Mouse (Mus musculus) forebrain, embryonic 13.5 days (tissue): ENCODE data around the gene Rhox3a2. TPM values are rescaled to one million over a fixed set of nuclear protein-coding genes. Genes with fewer than 3 reads are reported as not detected.
"Not testable (repeated sequence)": the region's sequence is repeated elsewhere in the genome, so short reads cannot be mapped to it uniquely, and the experiment has no call there.

Experiments
- ATAC-seq: fragments of 200-750 bp; cut with Nextera tagmentation; 2 replicates; pipeline ENCODE4 v1.8.0; 2017
- H3K27ac ChIP-seq: fragments of 300-500 bp; sonication (generic); 2 replicates; pipeline ENCODE4 v1.5.1; 2015; ENCODE audit warnings: inconsistent platforms, mild to moderate bottlenecking, moderate library complexity
- H3K27me3 ChIP-seq: fragments of 300-500 bp; sonication (generic); 2 replicates; pipeline ENCODE4 v1.6.1; 2015; ENCODE audit warnings: mild to moderate bottlenecking, inconsistent platforms
- H3K36me3 ChIP-seq: fragments of 300-500 bp; sonication (generic); 2 replicates; pipeline ENCODE4 v1.6.1; 2015; ENCODE audit warnings: mild to moderate bottlenecking, inconsistent platforms; ENCODE audit not compliant: poor library complexity, severe bottlenecking
- H3K4me1 ChIP-seq: fragments of 300-500 bp; sonication (generic); 2 replicates; pipeline ENCODE4 v1.6.1; 2015; ENCODE audit warnings: inconsistent platforms
- H3K4me2 ChIP-seq: fragments of 300-500 bp; sonication (generic); 2 replicates; pipeline ENCODE4 v1.6.1; 2015; ENCODE audit warnings: inconsistent platforms, mild to moderate bottlenecking, moderate library complexity
- H3K4me3 ChIP-seq: fragments of 300-500 bp; sonication (generic); 2 replicates; pipeline ENCODE4 v1.5.1; 2015; ENCODE audit warnings: mild to moderate bottlenecking, inconsistent platforms
- H3K9ac ChIP-seq: fragments of 300-500 bp; sonication (generic); 2 replicates; pipeline ENCODE4 v1.6.1; 2015; ENCODE audit warnings: mild to moderate bottlenecking, inconsistent platforms
- H3K9me3 ChIP-seq: fragments of 300-500 bp; sonication (generic); replicated peaks from 2 replicates; pipeline ENCODE4 v1.6.1; 2016; ENCODE audit warnings: inconsistent platforms
- WGBS: fragments of 180-500 bp; shearing (Covaris S2); methylation state at CpG from one replicate; pipeline ENCODE4 v1.1.7; 2015; 5-methylcytosine and 5-hydroxymethylcytosine counted together
- polyA plus RNA-seq: library from polyadenylated mRNA; unstranded; fragments of >200 nt; fragmentation: Nextera tagmentation; extraction: Ambion mirVana; gene quantifications from 2 replicates; pipeline ENCODE4 v1.2.1, GENCODE M21; 2015

Rhox3a2 gene
- polyA plus RNA-seq: not detected in 2 replicates

- not testable (repeated sequence) for ATAC-seq, H3K4me2 ChIP-seq, H3K4me3 ChIP-seq, H3K9me3 ChIP-seq, H3K9ac ChIP-seq, H3K36me3 ChIP-seq, H3K27me3 ChIP-seq, H3K4me1 ChIP-seq, H3K27ac ChIP-seq
- WGBS: no CpG with 5 or more reads among the region's 1 CpGs
Measured at GRCm38 (mm10) chrX:37379728-37380127, at the start of gene Rhox3a2. Gene Rhox3a2, plus strand, starts transcription at chrX:37380028.

DNA sequence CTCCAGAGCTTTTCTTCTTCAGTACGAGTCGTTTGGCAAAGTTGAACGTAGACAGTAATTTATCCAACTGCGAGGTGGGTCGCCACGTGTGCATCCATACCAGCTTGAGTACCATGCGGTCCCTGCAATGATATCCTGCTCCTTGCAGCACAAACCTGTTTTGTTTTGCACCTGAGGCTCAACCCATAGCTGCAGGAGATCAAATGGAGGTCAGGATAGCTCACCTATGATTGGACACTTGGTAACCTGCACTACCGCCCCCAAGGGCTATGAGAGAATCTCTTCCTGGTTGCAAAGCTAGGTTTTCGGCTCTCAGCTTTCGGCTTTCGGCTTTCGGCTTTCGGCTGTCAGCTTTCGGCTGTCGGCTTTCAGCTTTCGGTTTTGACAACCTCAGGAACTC lies 10.7 kb downstream of the Rhox3a2 start, which contains the start of gene Rhox4a2:
Gene Rhox4a2 (plus strand): TSS at position 301 of the 400 bp plus-strand sequence.
- H3K4me1 ChIP-seq, ATAC-seq, H3K9me3 ChIP-seq, H3K4me2 ChIP-seq, H3K4me3 ChIP-seq, H3K27me3 ChIP-seq, H3K27ac ChIP-seq, H3K36me3 ChIP-seq, H3K9ac ChIP-seq: not testable (repeated sequence)
- WGBS: 96% methylated on average over 9 of the region's 16 CpGs

- H3K27me3 ChIP-seq, ATAC-seq, H3K4me3 ChIP-seq, H3K9ac ChIP-seq, H3K27ac ChIP-seq, H3K9me3 ChIP-seq, H3K4me2 ChIP-seq, H3K36me3 ChIP-seq, H3K4me1 ChIP-seq: not testable (repeated sequence)
- no CpG with 5 or more reads among the region's 9 CpGs for WGBS
Measured at GRCm38 (mm10) chrX:37411767-37412166, 31.9 kb downstream of the Rhox3a2 start, which contains the start of gene Rhox2b. Gene Rhox2b, plus strand, starts transcription at chrX:37412067.

- H3K4me3 ChIP-seq, H3K9me3 ChIP-seq, H3K9ac ChIP-seq, H3K4me1 ChIP-seq, H3K4me2 ChIP-seq, H3K36me3 ChIP-seq, H3K27ac ChIP-seq, H3K27me3 ChIP-seq, ATAC-seq: not testable (repeated sequence)
- WGBS: 89% methylated on average over 15 of the region's 15 CpGs
Measured at GRCm38 (mm10) chrX:37432194-37432593, 52.4 kb downstream of the Rhox3a2 start, which contains the start of gene Rhox4b. Gene Rhox4b, plus strand, starts transcription at chrX:37432494.

Other genes with a start within 250 kb of the Rhox3a2 start
- 0.13 and 0.27 TPM in 2 replicates for gene Akap14, start 211.2 kb upstream of the Rhox3a2 start, polyA plus RNA-seq
- 499 and 510 TPM in 2 replicates for gene Ndufa1, start 188.9 kb upstream of the Rhox3a2 start, polyA plus RNA-seq
- gene Rnf113a1, start 188.8 kb upstream of the Rhox3a2 start, polyA plus RNA-seq: 13.6 and 14.4 TPM in 2 replicates
- gene Gm9, start 169.0 kb upstream of the Rhox3a2 start, polyA plus RNA-seq: not detected in 2 replicates
- gene Rhox1, start 157.8 kb upstream of the Rhox3a2 start, polyA plus RNA-seq: not detected in 2 replicates
- not detected in 2 replicates for gene Rhox2a, start 135.1 kb upstream of the Rhox3a2 start, polyA plus RNA-seq
- not detected in 2 replicates for gene Rhox3a, start 130.1 kb upstream of the Rhox3a2 start, polyA plus RNA-seq
- gene Rhox4a, start 114.7 kb upstream of the Rhox3a2 start, polyA plus RNA-seq: not detected in 2 replicates
- gene Rhox4a2, start 10.8 kb downstream of the Rhox3a2 start, polyA plus RNA-seq: not detected in 2 replicates
- not detected in 2 replicates for gene Rhox2b, start 32.0 kb downstream of the Rhox3a2 start, polyA plus RNA-seq
- gene Rhox4b, start 52.5 kb downstream of the Rhox3a2 start, polyA plus RNA-seq: not detected in 2 replicates
- not detected in 2 replicates for gene Rhox2c, start 73.7 kb downstream of the Rhox3a2 start, polyA plus RNA-seq
- not detected in 2 replicates for gene Rhox3c, start 78.6 kb downstream of the Rhox3a2 start, polyA plus RNA-seq
- not detected in 2 replicates for gene Rhox4c, start 100.3 kb downstream of the Rhox3a2 start, polyA plus RNA-seq
- gene Rhox2d, start 113.4 kb downstream of the Rhox3a2 start, polyA plus RNA-seq: not detected in 2 replicates
- not detected in 2 replicates for gene Rhox4d, start 134.3 kb downstream of the Rhox3a2 start, polyA plus RNA-seq
- not detected in 2 replicates for gene Rhox2e, start 150.4 kb downstream of the Rhox3a2 start, polyA plus RNA-seq
- gene Rhox3e, start 162.0 kb downstream of the Rhox3a2 start, polyA plus RNA-seq: not detected in 2 replicates
- gene Rhox4e, start 177.4 kb downstream of the Rhox3a2 start, polyA plus RNA-seq: not detected in 2 replicates
- not detected in 2 replicates for gene Rhox2f, start 191.4 kb downstream of the Rhox3a2 start, polyA plus RNA-seq
- gene Rhox3f, start 201.0 kb downstream of the Rhox3a2 start, polyA plus RNA-seq: not detected in 2 replicates
- gene Rhox4f, start 227.7 kb downstream of the Rhox3a2 start, polyA plus RNA-seq: not detected in 2 replicates
- gene Rhox3g, start 248.6 kb downstream of the Rhox3a2 start, polyA plus RNA-seq: not detected in 2 replicates